Mouse (Mus musculus) lung, adult 2 months (tissue): ENCODE data around the gene Tdgf1. TPM values are rescaled to one million over a fixed set of nuclear protein-coding genes. Genes with fewer than 3 reads are reported as not detected.

Experiments
- DNase-seq: peaks from one replicate; pipeline ENCODE4 v3.0.0; 2022
- H3K4me1 ChIP-seq: fragments of 200-500 bp; 2 replicates; pipeline ENCODE4 v1.6.1; 2011; ENCODE audit warnings: low read length; ENCODE audit not compliant: control insufficient read depth, insufficient read depth
- H3K4me3 ChIP-seq: fragments of 200-500 bp; replicated peaks from 2 replicates; pipeline ENCODE3; 2011; ENCODE audit warnings: low read depth, mild to moderate bottlenecking, control low read depth, low read length; ENCODE audit errors: extremely low read depth
- CTCF ChIP-seq: fragments of 200-500 bp; IDR thresholded peaks from 2 replicates; pipeline ENCODE4 v1.5.1; 2011; ENCODE audit warnings: mild to moderate bottlenecking, low read length, control low read depth; ENCODE audit not compliant: insufficient read depth
- POLR2A ChIP-seq: fragments of 200-500 bp; IDR thresholded peaks from 2 replicates; pipeline ENCODE4 v1.6.1; 2011; ENCODE audit warnings: low read depth, mild to moderate bottlenecking, control low read depth, low read length, borderline replicate concordance; ENCODE audit errors: extremely low read depth
- WGBS: fragments of 180-500 bp; shearing (Covaris S2); methylation state at CpG from one replicate; pipeline ENCODE4 v1.1.7; 2018; 5-methylcytosine and 5-hydroxymethylcytosine counted together
- polyA plus RNA-seq: library from polyadenylated mRNA; depleted of rRNA; stranded (reverse); fragments of >200 nt; gene quantifications from 2 replicates; pipeline ENCODE4 v1.2.3, GENCODE M21; 2012; rRNA removed

Gene Tdgf1
- polyA plus RNA-seq: 0.88 and 1.0 TPM in 2 replicates

DNA sequence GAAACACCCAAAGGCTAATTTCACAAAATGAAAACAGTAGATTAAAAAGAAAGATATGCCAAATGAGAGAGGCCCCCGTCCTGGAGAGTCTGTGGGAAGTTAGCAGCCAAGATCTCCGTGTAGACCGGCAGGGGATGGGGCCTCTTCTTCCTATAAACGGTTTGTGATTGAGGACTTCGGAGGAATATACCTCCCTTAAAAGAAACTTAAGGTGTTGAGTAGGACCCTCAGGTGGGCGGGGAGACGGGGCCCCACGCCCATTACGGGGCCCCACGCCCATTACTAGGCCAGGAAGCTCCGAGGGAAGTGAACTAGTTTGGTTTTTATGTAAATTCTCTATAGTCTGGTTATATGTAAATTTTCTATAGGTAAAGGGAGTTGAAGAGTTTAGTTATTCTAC lies at the start of gene Tdgf1:
Gene Tdgf1 (minus strand): TSS at position 233 of the 400 bp plus-strand sequence.
- TF ChIP-seq CTCF: no peak
- TF ChIP-seq POLR2A: no peak
- no peak for DNase-seq
- 32% methylated on average over 11 of the region's 11 CpGs for WGBS

DNA sequence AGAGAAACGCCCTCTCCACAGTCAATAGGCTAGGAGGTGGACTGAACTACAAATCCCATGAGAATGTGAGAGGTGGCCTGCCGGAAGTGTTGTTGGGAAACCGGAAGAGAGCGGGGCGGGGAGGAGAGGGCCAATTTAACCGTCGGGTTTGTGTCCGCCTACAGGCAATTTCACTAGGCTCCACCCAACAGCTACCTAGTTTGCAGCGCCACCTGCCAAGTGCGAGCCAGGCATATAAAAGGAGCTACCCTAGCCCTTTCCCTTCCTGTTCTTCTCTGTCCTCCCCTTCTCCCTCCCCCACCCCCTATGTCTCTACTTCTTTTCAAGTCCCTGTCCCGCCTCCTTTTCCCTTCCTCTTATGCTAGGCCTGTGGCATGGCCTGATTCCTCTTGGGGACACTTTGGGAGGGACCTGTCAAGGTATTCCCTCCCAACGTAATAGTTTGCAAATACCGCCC lies 48.8 kb upstream of the Tdgf1 start:
- peak; percentile 73 for DNase-seq
- peak; percentile 72; the same call in 1 of the 2 replicates for TF ChIP-seq POLR2A
- peak; percentile 15; the same call in 1 of the 2 replicates for TF ChIP-seq CTCF
- H3K4me1 ChIP-seq: 0 out of 2 replicates have a peak, but pooled peaks cover 3% of the 10 kb centered on the region
- H3K4me3 ChIP-seq: peak overlapping the region; percentile 55
- 9% methylated on average over 13 of the region's 13 CpGs for WGBS

More for the DNA sequence above, at the start of gene Tdgf1:
- no peak within 1 kb of the TSS for H3K4me3 ChIP-seq
- no peaks in the 10 kb centered on the region for H3K4me1 ChIP-seq

DNA sequence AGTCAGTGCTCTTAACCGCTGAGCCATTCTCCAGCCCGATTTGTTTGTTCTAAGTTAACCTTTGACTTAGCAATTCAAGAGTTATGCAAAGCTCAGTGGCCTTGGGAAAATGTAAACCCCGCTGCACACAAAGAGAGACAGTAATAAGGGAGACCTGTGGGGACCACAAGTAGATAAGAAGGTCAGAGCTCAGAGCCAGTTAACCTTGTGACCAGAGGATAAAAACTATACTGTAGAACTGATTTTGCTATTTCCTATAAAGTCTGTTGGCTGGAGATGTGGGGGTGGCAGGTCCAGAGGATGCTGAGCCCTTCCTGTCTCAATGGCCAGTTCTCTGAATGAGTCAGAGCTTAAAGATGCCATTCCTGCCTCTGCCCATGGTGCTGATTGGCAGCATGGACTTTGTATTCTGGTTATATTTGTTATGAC lies 47.3 kb upstream of the Tdgf1 start:
- WGBS: 18% methylated on average over 3 of the region's 3 CpGs
- no peak for DNase-seq
- no peak for TF ChIP-seq CTCF
- TF ChIP-seq POLR2A: no peak
- Histone ChIP-seq H3K4me1 (no peaks in the 10 kb centered on the region), H3K4me3 (no peak overlapping the region)

DNA sequence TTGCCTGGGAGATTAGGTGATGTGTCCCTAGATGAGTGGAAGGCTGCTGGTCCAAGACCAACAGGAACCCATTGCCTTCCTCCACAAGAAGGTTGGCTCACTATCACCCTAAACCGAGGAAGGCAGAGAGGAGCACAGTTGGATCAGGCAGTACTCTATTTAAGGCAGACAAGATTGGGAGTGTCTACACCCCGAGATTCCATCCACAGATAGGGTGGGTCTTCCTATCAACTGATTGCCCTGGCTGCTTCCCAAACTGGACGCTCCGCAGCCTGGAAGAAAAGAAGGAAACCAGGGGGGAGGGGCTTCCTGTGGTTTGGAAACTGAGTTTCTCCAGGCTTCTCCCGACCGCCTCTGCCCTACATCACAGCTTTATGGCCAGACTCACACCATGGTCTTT lies 44.2 kb upstream of the Tdgf1 start, which contains the start of gene Rtp3:
Gene Rtp3 (minus strand): TSS at position 380 of the 400 bp plus-strand sequence.
- WGBS: 32% methylated on average over 6 of the region's 6 CpGs
- H3K4me1 ChIP-seq: 0 out of 2 replicates have a peak, but pooled peaks cover 2% of the 10 kb centered on the region
- DNase-seq: no peak
- peak within 1 kb of the TSS; percentile 58 for H3K4me3 ChIP-seq
- TF ChIP-seq CTCF (no peak), POLR2A (peak; percentile 44; the same call in 1 of the 2 replicates)

GRCm38 (mm10) chr9:110989543-110989942 lies 43.6 kb upstream of the Tdgf1 start:
- peak overlapping the region; percentile 58 for H3K4me3 ChIP-seq
- TF ChIP-seq CTCF (no peak), POLR2A (no peak)
- H3K4me1 ChIP-seq: 0 out of 2 replicates have a peak, but pooled peaks cover 2% of the 10 kb centered on the region
- no peak for DNase-seq
- WGBS: 89% methylated on average over 2 of the region's 2 CpGs

GRCm38 (mm10) chr9:110989141-110989540 lies 43.2 kb upstream of the Tdgf1 start:
- H3K4me1 ChIP-seq: 0 out of 2 replicates have a peak, but pooled peaks cover 2% of the 10 kb centered on the region
- TF ChIP-seq CTCF (no peak), POLR2A (no peak)
- no peak for DNase-seq
- WGBS: 48% methylated on average over 4 of the region's 4 CpGs
- H3K4me3 ChIP-seq: peak overlapping the region; percentile 41

- no peak for DNase-seq
- H3K4me1 ChIP-seq: 0 out of 2 replicates have a peak, but pooled peaks cover 2% of the 10 kb centered on the region
- H3K4me3 ChIP-seq: no peak overlapping the region
- WGBS: 83% methylated on average over 3 of the region's 3 CpGs
- TF ChIP-seq CTCF (no peak), POLR2A (no peak)
These were observed 42.1 kb upstream of the Tdgf1 start for GRCm38 (mm10) chr9:110988078-110988477.

DNA sequence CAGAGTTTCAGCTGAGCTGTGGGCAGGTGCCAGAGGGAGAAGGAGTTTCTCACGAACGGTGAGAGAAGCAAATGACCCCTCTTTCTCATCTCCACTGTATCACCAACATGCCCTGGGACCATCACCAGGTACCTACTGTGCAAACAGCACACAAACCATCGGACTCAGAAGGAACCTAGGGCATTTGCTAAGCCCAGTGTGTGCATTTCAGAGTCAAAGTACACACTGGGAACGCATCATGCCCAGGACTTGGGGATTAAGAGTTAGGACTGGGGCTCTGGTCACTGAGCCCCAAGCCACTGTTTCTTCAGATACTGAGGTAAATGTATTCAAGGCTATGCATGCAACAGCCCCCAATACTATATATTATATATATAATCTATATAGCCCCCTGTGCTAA lies 41.4 kb upstream of the Tdgf1 start:
- no peak overlapping the region for H3K4me3 ChIP-seq
- H3K4me1 ChIP-seq: 0 out of 2 replicates have a peak, but pooled peaks cover 2% of the 10 kb centered on the region
- TF ChIP-seq CTCF (no peak), POLR2A (no peak)
- 71% methylated on average over 4 of the region's 4 CpGs for WGBS
- no peak for DNase-seq

- no peak overlapping the region for H3K4me3 ChIP-seq
- WGBS: 71% methylated on average over 8 of the region's 8 CpGs
- 0 out of 2 replicates have a peak, but pooled peaks cover 2% of the 10 kb centered on the region for H3K4me1 ChIP-seq
- DNase-seq: no peak
- no peak for TF ChIP-seq POLR2A
- no peak for TF ChIP-seq CTCF
These were observed 40.0 kb upstream of the Tdgf1 start for GRCm38 (mm10) chr9:110985951-110986350.

DNA sequence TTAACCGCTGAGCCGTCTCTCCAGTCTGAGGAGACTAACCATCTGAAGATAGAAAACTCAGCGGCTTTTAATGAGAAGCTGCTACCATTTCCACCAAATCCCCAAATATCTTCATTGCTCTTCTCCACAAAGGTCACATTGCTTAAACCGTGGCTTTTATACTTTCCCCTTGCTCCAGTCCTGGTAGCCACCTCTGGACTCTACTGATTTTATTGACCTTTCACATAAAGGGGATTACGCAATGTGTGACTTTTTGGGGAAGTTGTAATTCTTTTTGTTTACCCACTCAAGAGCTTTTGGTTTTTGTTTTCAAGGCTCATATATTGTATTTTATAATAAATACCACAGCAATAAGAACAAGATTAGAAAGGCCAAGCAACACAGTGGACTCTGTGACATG lies 39.6 kb upstream of the Tdgf1 start:
- WGBS: 96% methylated on average over 5 of the region's 5 CpGs
- Histone ChIP-seq H3K4me3 (no peak overlapping the region), H3K4me1 (0 out of 2 replicates have a peak, but pooled peaks cover 2% of the 10 kb centered on the region)
- no peak for DNase-seq
- TF ChIP-seq CTCF: no peak
- no peak for TF ChIP-seq POLR2A

- DNase-seq: no peak
- no peak for TF ChIP-seq CTCF
- no peak for TF ChIP-seq POLR2A
- Histone ChIP-seq H3K4me3 (no peak overlapping the region), H3K4me1 (0 out of 2 replicates have a peak, but pooled peaks cover 2% of the 10 kb centered on the region)
- 90% methylated on average over 9 of the region's 9 CpGs for WGBS
These were observed 38.1 kb upstream of the Tdgf1 start for GRCm38 (mm10) chr9:110984096-110984495.
